Mouse (Mus musculus): ENCODE measurements around the gene Chrnb2.

Chrnb2 gene

GRCm38 (mm10) chr3:89714359-89715206, 49.8 kb downstream of the Chrnb2 start, which contains the start of gene Adar:
Gene Adar, plus strand, starts transcription at chr3:89715022.
- peak; percentile 75 for DNase-seq (ENCODE audit: low spot score)

DNA sequence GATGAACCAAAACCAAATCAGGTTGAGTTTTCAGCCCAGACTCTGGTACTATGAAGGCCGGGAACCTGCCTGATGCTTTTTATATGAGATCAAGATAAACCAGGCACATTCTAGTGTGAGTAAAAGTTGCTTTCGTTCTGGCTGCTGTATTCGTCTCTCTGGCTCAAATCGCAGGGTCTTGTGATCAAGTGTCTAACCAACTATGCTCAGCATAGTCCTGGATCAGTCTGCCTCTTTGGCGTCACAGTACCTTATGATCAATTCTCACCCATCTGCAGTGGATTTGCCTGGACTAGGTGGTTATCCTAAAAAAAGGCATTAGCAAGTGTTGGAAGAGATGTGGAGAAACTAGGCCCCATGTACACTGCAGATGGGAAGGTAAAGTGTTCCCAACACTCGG, 60.4 kb downstream of the Chrnb2 start:
- no peak for DNase-seq (ENCODE audit: low spot score)

DNA sequence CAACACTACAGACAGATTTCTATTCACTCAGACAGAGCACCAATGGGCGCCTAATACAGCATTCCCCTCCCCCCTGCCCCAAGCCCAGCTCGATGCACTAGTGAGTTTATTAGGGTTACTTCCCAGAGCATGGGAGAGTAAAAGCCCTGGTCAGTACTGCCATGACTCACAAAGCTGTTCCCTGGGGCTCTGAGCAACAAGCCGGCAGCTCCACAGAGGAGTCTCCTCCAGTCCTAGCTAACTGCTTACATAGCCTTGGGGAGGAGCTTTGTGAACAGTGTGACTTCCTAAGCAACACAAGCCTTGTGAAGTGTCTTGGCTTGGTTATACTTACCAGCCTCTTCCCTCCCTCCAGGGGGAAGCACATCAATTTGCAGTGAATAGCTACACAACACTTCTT, 60.8 kb downstream of the Chrnb2 start:
- DNase-seq (ENCODE audit: low spot score) = no peak

DNA sequence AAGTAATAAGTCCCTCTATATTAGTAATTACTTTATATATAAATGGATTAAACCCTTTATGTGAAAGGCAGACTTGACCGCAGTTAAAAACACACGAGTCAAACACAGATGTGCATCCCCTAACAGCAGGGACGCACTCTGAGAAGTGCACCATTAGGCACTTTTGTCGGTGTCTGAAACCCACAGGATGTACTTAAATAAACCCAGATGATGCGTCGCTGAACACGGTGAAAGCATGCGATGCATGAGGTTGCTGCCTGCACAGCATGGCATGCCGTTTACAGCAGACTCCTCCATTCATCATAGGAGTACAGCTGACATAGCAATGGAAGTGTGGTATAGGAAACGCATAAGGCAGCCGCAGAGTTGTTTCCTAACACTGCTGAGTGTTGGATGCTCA, 64.0 kb downstream of the Chrnb2 start:
- DNase-seq (ENCODE audit: low spot score) = no peak

DNA sequence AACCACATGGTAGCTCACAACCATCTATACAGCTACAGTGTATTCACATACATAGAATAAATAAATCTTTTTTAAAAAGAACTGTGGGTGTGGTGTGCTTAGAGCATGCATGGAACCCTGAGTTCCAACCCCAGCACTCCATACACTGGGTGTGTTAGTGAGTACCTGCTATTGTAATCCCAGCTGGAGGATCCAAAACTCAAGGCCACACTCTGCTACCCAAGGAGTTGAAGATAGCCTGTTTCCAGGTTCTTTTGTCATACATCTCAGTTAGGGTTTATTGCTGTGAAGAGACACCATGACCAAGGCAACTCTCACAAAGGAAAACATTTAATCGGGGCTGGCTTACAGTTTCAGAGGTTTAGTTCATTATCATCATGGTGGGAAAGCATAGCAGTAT, 65.5 kb downstream of the Chrnb2 start:
- no peak for DNase-seq (ENCODE audit: low spot score)

All from urinary bladder, postnatal 14 days (tissue).